Comparison of ENCODE assay signal across 8 mouse cellular contexts in the genomic region with DNA sequence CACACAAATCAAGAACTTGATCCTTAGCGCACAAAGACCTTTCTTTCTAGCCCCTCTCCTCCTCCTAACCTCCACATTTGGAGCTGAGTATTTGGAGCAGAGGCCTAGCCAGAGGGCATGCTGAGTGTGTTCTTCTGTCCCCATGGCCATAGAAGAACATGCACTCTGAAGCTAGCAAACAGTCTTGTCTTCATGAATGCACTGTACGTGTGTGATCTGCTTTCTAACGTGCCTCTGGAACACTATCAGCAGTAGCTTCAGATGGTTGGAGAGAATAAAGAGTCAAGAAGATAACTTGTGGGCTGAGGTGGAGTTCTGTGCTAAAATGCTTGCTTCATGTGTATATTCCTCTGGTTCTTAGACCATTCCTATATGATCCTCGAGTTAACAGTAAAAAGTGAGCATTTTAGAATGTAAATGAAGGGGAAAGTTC. TPM values are rescaled to one million over a fixed set of nuclear protein-coding genes. Genes with fewer than 3 reads are reported as not detected.
DNase-seq lines count a peak whose midpoint lies in the region; ATAC-seq and TF ChIP-seq lines count a peak whose summit lies in the region.

No protein-coding gene starts in this region.

- peaks cover 53% of the 10 kb centered on the region for H3K4me1 ChIP-seq in hindbrain, embryonic 10.5 days (replicated peaks)
- 0 out of 2 replicates have a peak, but pooled peaks cover 7% of the 10 kb centered on the region for H3K4me1 ChIP-seq in hindbrain, embryonic 14.5 days (replicated peaks; ENCODE audit: control insufficient read depth, insufficient read depth, low read length)
- H3K4me1 ChIP-seq in limb, embryonic 14.5 days (ENCODE audit: control insufficient read depth, insufficient read depth, low read length): peaks cover 58% of the 10 kb centered on the region
- peaks cover 40% of the 10 kb centered on the region for H3K4me1 ChIP-seq in stomach, embryonic 16.5 days (ENCODE audit: control insufficient read depth, insufficient read depth, low read length)

- 0 out of 2 replicates have a peak, but pooled peaks cover 4% of the 10 kb centered on the region for H3K36me3 ChIP-seq in hindbrain, embryonic 10.5 days
- no peaks in the 10 kb centered on the region for H3K36me3 ChIP-seq in hindbrain, embryonic 14.5 days (replicated peaks; ENCODE audit: control insufficient read depth, insufficient read depth)
- no peaks in the 10 kb centered on the region for H3K36me3 ChIP-seq in limb, embryonic 14.5 days (ENCODE audit: control insufficient read depth, insufficient read depth, low read length)
- no peaks in the 10 kb centered on the region for H3K36me3 ChIP-seq in stomach, embryonic 16.5 days (ENCODE audit: control insufficient read depth, insufficient read depth, low read length)

- H3K4me2 ChIP-seq in hindbrain, embryonic 14.5 days (replicated peaks): no peak overlapping the region
- H3K4me2 ChIP-seq in limb, embryonic 14.5 days (replicated peaks; ENCODE audit: low read depth, low read length, severe bottlenecking): no peak overlapping the region
- no peak overlapping the region for H3K4me2 ChIP-seq in stomach, embryonic 16.5 days (ENCODE audit: low read depth, low read length)

- WGBS in hindbrain, embryonic 10.5 days: 52% methylated on average over 4 of the region's 4 CpGs
- WGBS in hindbrain, embryonic 14.5 days: 53% methylated on average over 4 of the region's 4 CpGs
- 51% methylated on average over 4 of the region's 4 CpGs for WGBS in limb, embryonic 14.5 days
- 60% methylated on average over 4 of the region's 4 CpGs for WGBS in stomach, embryonic 16.5 days

- no peak for TF ChIP-seq POLR2A in limb, embryonic 14.5 days (IDR thresholded peaks at IDR 0.05; ENCODE audit: borderline replicate concordance, extremely low read depth, insufficient read depth, insufficient read length)

- no peaks in the 10 kb centered on the region for H3K27me3 ChIP-seq in hindbrain, embryonic 10.5 days (ENCODE audit: insufficient read depth, poor library complexity, severe bottlenecking)
- H3K27me3 ChIP-seq in hindbrain, embryonic 14.5 days (ENCODE audit: control insufficient read depth, insufficient read depth, low read length): no peaks in the 10 kb centered on the region
- no peaks in the 10 kb centered on the region for H3K27me3 ChIP-seq in limb, embryonic 14.5 days (ENCODE audit: control insufficient read depth, insufficient read depth, low read length)
- H3K27me3 ChIP-seq in stomach, embryonic 16.5 days (ENCODE audit: control insufficient read depth, insufficient read depth, low read length): no peaks in the 10 kb centered on the region

- DNase-seq in hindbrain, embryonic 10.5 days (ENCODE audit: low spot score): peak; percentile 6
- no peak for DNase-seq in hindbrain, embryonic 14.5 days (ENCODE audit: low spot score)
- DNase-seq in thymus, postnatal 0 days (ENCODE audit: low spot score): peak; percentile 15
- no peak for DNase-seq in thymus, postnatal 4 days
- DNase-seq in limb, embryonic 14.5 days (ENCODE audit: low spot score): no peak
- no peak for DNase-seq in spleen, postnatal 10 days (ENCODE audit: low spot score in 2 of 2)
- no peak for DNase-seq in adrenal gland, adult (ENCODE audit: inconsistent age in 2 of 2, low spot score in 1 of 2)

- no peak for ATAC-seq in hindbrain, embryonic 14.5 days (ENCODE audit: low FRiP score)
- ATAC-seq in limb, embryonic 14.5 days (ENCODE audit: low FRiP score, low read depth): no peak
- no peak for ATAC-seq in stomach, embryonic 16.5 days (ENCODE audit: insufficient read depth, low FRiP score)

- no peaks in the 10 kb centered on the region for H3K9me3 ChIP-seq in hindbrain, embryonic 10.5 days
- no peaks in the 10 kb centered on the region for H3K9me3 ChIP-seq in hindbrain, embryonic 14.5 days (ENCODE audit: control insufficient read depth, low read length)
- no peaks in the 10 kb centered on the region for H3K9me3 ChIP-seq in limb, embryonic 14.5 days (ENCODE audit: control insufficient read depth, low read length)
- H3K9me3 ChIP-seq in stomach, embryonic 16.5 days (replicated peaks; ENCODE audit: control insufficient read depth, low read length): no peaks in the 10 kb centered on the region

- no peak overlapping the region for H3K4me3 ChIP-seq in hindbrain, embryonic 10.5 days
- H3K4me3 ChIP-seq in hindbrain, embryonic 14.5 days (replicated peaks; ENCODE audit: low read length): no peak overlapping the region
- no peak overlapping the region for H3K4me3 ChIP-seq in limb, embryonic 14.5 days (replicated peaks; ENCODE audit: low read length)
- no peak overlapping the region for H3K4me3 ChIP-seq in stomach, embryonic 16.5 days (replicated peaks; ENCODE audit: low read length)

- H3K9ac ChIP-seq in hindbrain, embryonic 14.5 days: no peak overlapping the region
- H3K9ac ChIP-seq in limb, embryonic 14.5 days (ENCODE audit: low read depth, low read length, severe bottlenecking): no peak overlapping the region
- H3K9ac ChIP-seq in stomach, embryonic 16.5 days (ENCODE audit: low read length): peak overlapping the region; percentile 33; the same call in 1 of the 2 replicates

- peak overlapping the region; percentile 77 for H3K27ac ChIP-seq in hindbrain, embryonic 10.5 days
- H3K27ac ChIP-seq in hindbrain, embryonic 14.5 days: no peak overlapping the region
- H3K27ac ChIP-seq in limb, embryonic 14.5 days (replicated peaks; ENCODE audit: low read depth, low read length): peak overlapping the region; percentile 90
- H3K27ac ChIP-seq in stomach, embryonic 16.5 days (ENCODE audit: low read length): peak overlapping the region; percentile 83

RNA-seq across cellular contexts. Expression of a gene that starts 33.3 kb away (rescaled TPM):
- polyA plus RNA-seq in hindbrain, embryonic 10.5 days (2016; fragmentation: Nextera tagmentation; extraction: Ambion mirVana): 33.6 and 36.4 TPM in 2 replicates
- 39.9 and 40.9 TPM in 2 replicates for polyA plus RNA-seq in hindbrain, embryonic 14.5 days (2014; fragmentation: Nextera tagmentation; extraction: Ambion mirVana)
- 13.8 and 17.2 TPM in 2 replicates for polyA plus RNA-seq in thymus, postnatal 0 days (2015; fragmentation: Nextera tagmentation; extraction: Ambion mirVana)
- 50.6 and 52.9 TPM in 2 replicates for polyA plus RNA-seq in limb, embryonic 14.5 days (2012; rRNA removed)
- 60.5 and 67.7 TPM in 2 replicates for polyA plus RNA-seq in limb, embryonic 14.5 days (2014; fragmentation: Nextera tagmentation; extraction: Ambion mirVana)
- polyA plus RNA-seq in stomach, embryonic 16.5 days (2015; fragmentation: Nextera tagmentation; extraction: Ambion mirVana): 61.8 and 74.0 TPM in 2 replicates

Comparison
In these comparisons a context has a peak if more than half of its experiments do, and no peak if none do; other contexts are left out.
1. DNase-seq: peak in hindbrain, embryonic 10.5 days (single experiment) and thymus, postnatal 0 days (single experiment); none in hindbrain, embryonic 14.5 days (single experiment), thymus, postnatal 4 days (single experiment), limb, embryonic 14.5 days (single experiment), spleen, postnatal 10 days (0 of 2) and adrenal gland, adult (0 of 2).